Mouse (Mus musculus) neural tube, embryonic 15.5 days (tissue): ENCODE measurements at regions not wholly inside any gene's neighbourhood (a gene's known extent, or its start where the extent isn't known, plus 50 kb on each side); places are given as distances from the start of the nearest gene placed in this dataset.
A peak's percentile ranks its signal among the peaks of the same experiment; 100 is the strongest.

Experiments used
- ATAC-seq: fragments of 200-750 bp; cut with Nextera tagmentation; 2 replicates; pipeline ENCODE4 v1.8.0; 2017; ENCODE audit warnings: mild to moderate bottlenecking, moderate TSS enrichment, moderate library complexity; ENCODE audit not compliant: low FRiP score
- H3K27ac ChIP-seq: fragments of 300-500 bp; sonication (generic); replicated peaks from 2 replicates; pipeline ENCODE4 v1.5.1; 2015; ENCODE audit warnings: mild to moderate bottlenecking, inconsistent platforms
- H3K27me3 ChIP-seq: fragments of 300-500 bp; sonication (generic); replicated peaks from 2 replicates; pipeline ENCODE4 v1.6.1; 2015; ENCODE audit warnings: inconsistent platforms
- H3K36me3 ChIP-seq: fragments of 300-500 bp; sonication (generic); 2 replicates; pipeline ENCODE4 v1.6.1; 2015; ENCODE audit warnings: inconsistent platforms
- H3K4me1 ChIP-seq: fragments of 300-500 bp; sonication (generic); 2 replicates; pipeline ENCODE4 v1.6.1; 2015; ENCODE audit warnings: inconsistent platforms
- H3K4me2 ChIP-seq: fragments of 300-500 bp; sonication (generic); 2 replicates; pipeline ENCODE4 v1.6.1; 2015; ENCODE audit warnings: inconsistent platforms, mild to moderate bottlenecking, moderate library complexity
- H3K4me3 ChIP-seq: fragments of 300-500 bp; sonication (generic); replicated peaks from 2 replicates; pipeline ENCODE4 v1.5.1; 2015; ENCODE audit warnings: mild to moderate bottlenecking, inconsistent platforms
- H3K9ac ChIP-seq: fragments of 300-500 bp; sonication (generic); replicated peaks from 2 replicates; pipeline ENCODE4 v1.6.1; 2015; ENCODE audit warnings: mild to moderate bottlenecking, inconsistent platforms
- H3K9me3 ChIP-seq: fragments of 300-500 bp; sonication (generic); replicated peaks from 2 replicates; pipeline ENCODE4 v1.6.1; 2016; ENCODE audit warnings: inconsistent platforms
- WGBS: fragments of 180-500 bp; shearing (Covaris S2); methylation state at CpG from one replicate; pipeline ENCODE4 v1.1.7; 2015; ENCODE audit warnings: mixed read lengths; 5-methylcytosine and 5-hydroxymethylcytosine counted together

DNA sequence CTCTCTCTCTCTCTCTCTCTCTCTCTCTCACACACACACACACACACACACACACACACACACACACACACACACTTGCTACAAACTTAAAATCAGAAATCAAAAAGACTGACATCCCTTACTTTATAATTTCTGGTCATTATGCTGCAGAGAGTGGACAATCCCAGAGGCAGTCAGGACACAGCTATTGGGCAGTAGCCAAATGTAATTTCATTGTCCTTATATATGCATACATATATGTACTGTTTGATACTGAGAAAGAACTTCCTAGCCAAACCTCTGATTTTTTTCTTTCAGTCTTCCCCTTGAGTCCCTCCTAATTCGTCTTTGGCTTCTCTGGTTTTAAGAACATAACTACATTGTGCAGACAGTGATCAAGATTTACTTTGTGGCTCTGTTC is 277.3 kb upstream of the Pou3f3 start:
- H3K9ac ChIP-seq, result no peak overlapping the region
- no peaks in the 10 kb centered on the region for H3K27me3 ChIP-seq
- no peak overlapping the region for H3K4me2 ChIP-seq
- H3K4me1 ChIP-seq, result peaks cover 13% of the 10 kb centered on the region
- no peak overlapping the region for H3K4me3 ChIP-seq
- no peaks in the 10 kb centered on the region for H3K9me3 ChIP-seq
- 73% methylated on average over 1 of the region's 1 CpGs for WGBS
- H3K36me3 ChIP-seq, result no peaks in the 10 kb centered on the region
- H3K27ac ChIP-seq, result no peak overlapping the region
- no peak for ATAC-seq

DNA sequence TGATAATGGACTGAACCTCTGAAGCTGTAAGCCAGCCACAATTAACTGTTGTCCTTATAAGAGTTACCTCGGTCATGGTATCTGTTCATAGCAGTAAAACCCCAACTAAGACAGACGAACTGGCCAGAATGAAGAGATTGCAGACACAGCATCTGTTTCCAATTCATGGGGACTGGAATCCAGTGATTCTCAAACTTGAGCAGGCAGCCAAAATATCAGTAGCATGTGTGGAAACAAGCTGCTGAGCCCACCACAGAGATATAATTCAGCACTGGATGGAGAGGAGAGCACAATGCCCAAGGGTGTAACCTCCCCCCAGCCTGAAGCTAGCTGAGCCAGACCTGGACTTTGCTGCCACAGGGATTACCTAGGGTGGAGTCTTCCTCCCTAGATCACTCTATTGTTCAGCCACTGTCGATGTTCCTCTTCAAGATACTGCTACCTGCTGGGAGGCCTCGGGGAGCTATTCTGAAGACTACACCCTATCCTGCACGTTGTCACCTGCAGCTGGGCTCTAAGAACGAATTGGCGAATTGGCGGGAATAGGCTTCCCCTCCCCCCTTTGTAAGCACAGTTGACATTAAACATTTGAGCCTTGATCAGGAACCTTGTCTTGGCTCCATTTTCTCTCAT is 259.1 kb upstream of the Pou3f3 start:
- H3K4me3 ChIP-seq, result no peak overlapping the region
- H3K27me3 ChIP-seq, result no peaks in the 10 kb centered on the region
- no peak overlapping the region for H3K27ac ChIP-seq
- no peaks in the 10 kb centered on the region for H3K4me1 ChIP-seq
- no peak overlapping the region for H3K4me2 ChIP-seq
- 66% methylated on average over 8 of the region's 8 CpGs for WGBS
- no peaks in the 10 kb centered on the region for H3K36me3 ChIP-seq
- H3K9me3 ChIP-seq, result no peaks in the 10 kb centered on the region
- no peak for ATAC-seq
- H3K9ac ChIP-seq, result no peak overlapping the region

DNA sequence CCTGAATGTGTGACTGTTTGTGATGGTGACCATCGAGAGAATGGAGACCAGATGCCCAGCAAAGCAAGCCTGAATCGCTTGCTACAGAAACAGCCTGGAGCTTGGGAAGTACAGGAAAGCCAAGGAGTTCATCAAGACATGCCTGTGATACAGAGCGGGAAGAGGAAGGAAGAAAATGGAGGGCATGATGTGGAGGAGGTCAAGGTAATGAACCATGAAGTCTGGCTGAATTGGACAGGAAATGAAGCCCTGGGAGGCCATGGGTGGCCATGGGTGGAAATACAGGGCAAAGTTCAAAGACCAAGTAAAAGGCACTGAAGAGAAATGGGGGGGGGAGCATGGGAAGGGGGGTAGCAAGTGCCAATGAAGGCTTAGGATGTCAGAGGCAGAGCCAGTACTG is 227.2 kb upstream of the Pou3f3 start:
- Histone ChIP-seq H3K4me1 (peaks cover 15% of the 10 kb centered on the region), H3K27me3 (no peaks in the 10 kb centered on the region), H3K27ac (no peak overlapping the region), H3K9me3 (no peaks in the 10 kb centered on the region), H3K36me3 (no peaks in the 10 kb centered on the region), H3K4me3 (no peak overlapping the region), H3K9ac (no peak overlapping the region), H3K4me2 (no peak overlapping the region)
- WGBS, result 87% methylated on average over 3 of the region's 3 CpGs
- no peak for ATAC-seq

DNA sequence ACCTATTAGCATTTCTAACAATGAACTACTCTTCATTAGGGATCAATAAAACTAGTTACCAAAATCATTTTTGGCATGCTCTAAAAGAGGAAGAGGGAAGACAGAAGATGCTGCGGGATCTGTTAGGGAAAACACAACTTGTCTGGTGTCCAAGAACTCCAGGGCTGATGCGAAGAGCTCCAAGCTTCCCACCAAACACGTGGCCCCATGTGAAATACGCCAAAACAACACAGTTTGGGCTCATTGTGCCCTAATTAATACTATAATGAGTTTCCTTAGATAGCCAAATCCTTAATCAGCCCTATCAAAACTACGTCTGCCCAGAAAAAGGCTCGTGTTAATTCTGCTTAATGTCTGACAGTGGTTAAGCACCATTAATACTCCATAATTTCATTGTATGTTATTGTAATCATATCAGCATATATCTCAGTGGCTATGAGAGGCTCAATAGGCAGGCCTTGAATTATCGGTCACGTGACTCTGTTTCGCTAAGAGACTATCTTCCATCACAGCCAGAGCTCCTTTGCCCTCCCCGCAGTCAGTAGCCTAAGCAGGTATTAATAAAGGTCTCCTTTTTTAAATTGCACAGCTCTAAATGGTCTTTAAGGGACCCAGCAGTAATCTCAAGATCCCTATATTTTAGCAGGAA is 223.6 kb upstream of the Pou3f3 start:
- H3K27ac ChIP-seq, result peak overlapping the region; percentile 58
- no peaks in the 10 kb centered on the region for H3K9me3 ChIP-seq
- H3K4me1 ChIP-seq, result peaks cover 18% of the 10 kb centered on the region
- no peaks in the 10 kb centered on the region for H3K36me3 ChIP-seq
- ATAC-seq, result peak; percentile 12; the same call in 1 of the 2 replicates
- H3K9ac ChIP-seq, result no peak overlapping the region
- H3K4me2 ChIP-seq, result peak overlapping the region; percentile 37
- H3K27me3 ChIP-seq, result no peaks in the 10 kb centered on the region
- H3K4me3 ChIP-seq, result no peak overlapping the region
- WGBS, result 30% methylated on average over 10 of the region's 10 CpGs

DNA sequence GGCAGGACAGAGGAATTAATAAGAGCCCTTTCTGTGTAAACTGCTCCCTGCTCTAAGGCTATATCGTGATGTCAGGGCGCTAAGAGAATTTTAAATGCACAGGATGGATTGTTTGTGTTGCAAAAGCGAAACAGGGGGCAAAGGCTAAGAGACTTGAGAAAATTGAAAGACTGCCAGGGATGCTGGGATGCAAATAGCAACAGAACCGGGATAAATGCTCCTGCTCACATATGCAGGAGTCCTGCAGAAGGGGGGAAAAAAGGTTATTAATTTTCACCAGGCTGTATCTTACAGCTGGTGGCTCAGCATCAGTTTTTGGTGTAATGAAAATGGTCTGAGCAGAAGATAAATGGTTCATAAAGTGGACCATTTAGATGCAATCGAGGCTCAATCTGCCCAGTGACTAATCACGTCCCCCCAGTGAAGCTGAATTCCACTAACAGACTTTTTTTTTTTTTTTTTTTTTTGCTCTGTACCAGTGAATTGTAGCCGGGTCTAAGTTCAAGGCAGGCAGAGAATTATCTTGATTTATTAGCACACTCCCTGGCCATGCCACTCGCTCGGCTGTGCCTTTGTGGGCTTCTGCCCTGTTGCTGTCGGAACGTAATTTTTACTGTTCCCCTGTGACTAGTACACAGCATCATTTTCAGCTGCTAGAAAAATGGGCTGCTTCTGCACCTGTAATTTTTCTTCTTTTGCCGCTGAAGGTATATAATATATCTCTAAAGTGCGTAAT is 222.9 kb upstream of the Pou3f3 start:
- no peak overlapping the region for H3K9ac ChIP-seq
- H3K27me3 ChIP-seq, result no peaks in the 10 kb centered on the region
- peak; percentile 81 for ATAC-seq
- H3K9me3 ChIP-seq, result no peaks in the 10 kb centered on the region
- 13% methylated on average over 13 of the region's 13 CpGs for WGBS
- no peaks in the 10 kb centered on the region for H3K36me3 ChIP-seq
- peak overlapping the region; percentile 58 for H3K27ac ChIP-seq
- peaks cover 18% of the 10 kb centered on the region for H3K4me1 ChIP-seq
- peak overlapping the region; percentile 37 for H3K4me2 ChIP-seq
- no peak overlapping the region; the same call in 1 of the 2 replicates for H3K4me3 ChIP-seq

DNA sequence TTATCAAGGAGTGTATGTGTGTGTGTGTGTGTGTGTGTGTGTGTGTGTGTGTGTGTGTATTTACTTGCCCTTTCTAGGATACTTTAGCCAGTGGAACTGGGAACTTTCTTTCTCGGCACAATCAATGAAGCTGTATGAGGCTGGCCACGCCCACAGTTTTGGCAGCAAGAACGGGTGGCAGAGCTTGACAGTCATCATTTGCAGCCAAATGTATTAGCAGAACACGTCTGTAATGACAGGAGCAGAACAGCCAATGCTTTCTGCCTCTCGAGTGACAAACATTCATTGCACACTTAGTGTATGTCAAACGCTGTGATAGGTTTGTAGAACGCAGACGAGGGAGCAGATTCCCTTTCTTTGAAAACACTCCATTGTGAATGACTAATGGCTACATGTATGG is 221.4 kb upstream of the Pou3f3 start:
- no peak overlapping the region for H3K4me2 ChIP-seq
- no peaks in the 10 kb centered on the region for H3K9me3 ChIP-seq
- no peaks in the 10 kb centered on the region for H3K36me3 ChIP-seq
- H3K4me3 ChIP-seq, result no peak overlapping the region
- H3K4me1 ChIP-seq, result peaks cover 18% of the 10 kb centered on the region
- no peak overlapping the region for H3K27ac ChIP-seq
- 58% methylated on average over 8 of the region's 8 CpGs for WGBS
- no peak overlapping the region for H3K9ac ChIP-seq
- no peaks in the 10 kb centered on the region for H3K27me3 ChIP-seq
- no peak for ATAC-seq

DNA sequence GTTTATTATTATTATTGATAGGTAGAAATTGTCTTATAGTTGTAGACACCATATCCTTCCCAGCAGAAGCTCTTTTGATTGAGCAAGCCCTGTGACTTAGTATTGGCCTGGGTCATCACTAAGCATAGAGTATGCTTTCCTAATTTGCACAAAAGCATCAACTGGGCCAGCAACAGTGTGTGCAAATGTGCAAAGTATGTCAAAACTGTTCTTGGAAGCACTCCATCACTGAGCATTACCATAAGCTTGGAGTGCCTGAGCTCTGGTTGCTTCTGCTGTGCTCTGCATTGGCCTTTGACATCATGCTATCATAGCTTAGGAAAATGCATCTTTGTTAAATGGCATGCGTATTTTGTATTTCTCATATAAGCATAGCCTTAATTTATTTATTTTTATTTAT is 220.7 kb upstream of the Pou3f3 start:
- Histone ChIP-seq H3K27me3 (0 out of 2 replicates have a peak, but pooled peaks cover 2% of the 10 kb centered on the region), H3K4me2 (no peak overlapping the region), H3K9me3 (no peaks in the 10 kb centered on the region), H3K27ac (no peak overlapping the region), H3K4me1 (peaks cover 18% of the 10 kb centered on the region), H3K9ac (no peak overlapping the region), H3K36me3 (no peaks in the 10 kb centered on the region), H3K4me3 (no peak overlapping the region)
- ATAC-seq, result no peak
- 95% methylated on average over 1 of the region's 1 CpGs for whole genome bisulfite sequencing

DNA sequence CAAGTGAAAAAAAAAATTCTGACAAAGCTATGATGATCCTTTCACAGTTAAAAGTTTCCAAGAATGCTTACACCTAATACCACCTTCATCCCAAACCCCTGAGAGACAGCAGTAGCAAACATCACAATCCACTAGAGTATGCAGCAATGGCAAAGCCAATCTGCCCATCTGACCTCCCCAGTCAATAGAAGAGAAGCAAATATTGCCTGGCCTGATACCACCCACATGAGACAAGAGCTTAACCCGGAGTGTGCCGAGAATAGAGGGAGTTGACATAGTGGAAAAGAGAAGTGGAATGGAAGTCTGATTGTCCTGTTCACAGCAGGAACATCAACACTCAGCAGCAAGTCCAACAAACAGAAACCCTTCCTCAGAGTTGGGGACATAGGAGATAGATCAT is 219.9 kb upstream of the Pou3f3 start:
- H3K4me2 ChIP-seq, result no peak overlapping the region
- no peak overlapping the region for H3K9ac ChIP-seq
- no peak overlapping the region for H3K27ac ChIP-seq
- ATAC-seq, result no peak
- peaks cover 18% of the 10 kb centered on the region for H3K4me1 ChIP-seq
- H3K27me3 ChIP-seq, result 0 out of 2 replicates have a peak, but pooled peaks cover 2% of the 10 kb centered on the region
- no peak overlapping the region for H3K4me3 ChIP-seq
- no peaks in the 10 kb centered on the region for H3K36me3 ChIP-seq
- H3K9me3 ChIP-seq, result no peaks in the 10 kb centered on the region
- 74% methylated on average over 2 of the region's 2 CpGs for WGBS

DNA sequence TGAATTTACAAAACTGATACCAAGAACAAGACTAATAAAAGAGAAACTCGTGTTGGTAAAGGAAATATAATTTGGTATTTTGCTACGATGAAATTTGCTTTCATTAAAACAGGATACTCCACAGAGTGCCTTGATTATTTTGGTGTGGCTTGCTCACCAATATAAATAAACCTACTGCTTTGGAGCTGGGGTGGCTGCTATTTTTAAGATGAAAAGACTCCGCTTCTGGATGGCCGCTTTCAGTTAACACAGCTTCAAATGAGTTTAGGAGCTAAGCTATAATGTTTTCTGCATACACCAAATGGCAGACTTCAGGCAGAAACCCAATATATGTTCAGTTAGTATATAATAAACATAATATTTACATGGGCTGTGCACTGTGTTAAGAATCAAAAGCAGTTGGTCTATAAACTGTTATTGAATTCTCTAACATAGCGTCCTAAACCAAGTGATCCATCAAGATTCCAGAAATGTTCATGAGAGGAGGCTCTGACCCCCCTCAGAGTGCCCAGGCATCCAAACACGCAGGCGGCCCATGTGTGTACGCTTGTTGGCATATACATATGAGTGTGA is 215.1 kb upstream of the Pou3f3 start:
- no peak overlapping the region for H3K27ac ChIP-seq
- no peak overlapping the region for H3K4me2 ChIP-seq
- no peak overlapping the region for H3K9ac ChIP-seq
- H3K27me3 ChIP-seq, result 0 out of 2 replicates have a peak, but pooled peaks cover 2% of the 10 kb centered on the region
- no peaks in the 10 kb centered on the region for H3K9me3 ChIP-seq
- WGBS, result 83% methylated on average over 8 of the region's 8 CpGs
- H3K4me3 ChIP-seq, result no peak overlapping the region
- no peaks in the 10 kb centered on the region for H3K36me3 ChIP-seq
- H3K4me1 ChIP-seq, result no peaks in the 10 kb centered on the region
- no peak for ATAC-seq

DNA sequence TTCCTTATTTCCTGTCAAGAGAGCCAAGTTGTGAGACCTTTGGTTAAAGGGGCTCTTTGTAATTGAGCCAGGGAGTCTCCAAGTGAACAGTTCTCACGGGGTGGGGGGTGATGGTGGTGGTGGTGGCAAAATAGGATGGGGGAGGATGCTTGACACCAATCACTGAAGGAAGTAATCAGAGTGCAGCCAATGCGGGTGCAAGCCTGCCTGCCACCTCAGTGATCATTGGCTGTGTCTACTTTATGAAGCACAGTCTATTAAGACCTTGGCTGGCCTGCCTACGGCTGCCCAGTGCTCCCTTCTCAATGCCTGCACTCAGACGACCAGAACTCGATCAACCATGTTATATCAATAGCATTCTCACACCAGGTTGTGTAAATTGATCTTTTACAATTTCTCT is 206.0 kb upstream of the Pou3f3 start:
- Histone ChIP-seq H3K4me1 (peaks cover 15% of the 10 kb centered on the region), H3K9me3 (no peaks in the 10 kb centered on the region), H3K4me2 (no peak overlapping the region), H3K4me3 (no peak overlapping the region), H3K27me3 (no peaks in the 10 kb centered on the region), H3K9ac (no peak overlapping the region), H3K36me3 (no peaks in the 10 kb centered on the region), H3K27ac (no peak overlapping the region)
- 15% methylated on average over 5 of the region's 5 CpGs for WGBS
- ATAC-seq, result peak; percentile 48; the same call in 1 of the 2 replicates

DNA sequence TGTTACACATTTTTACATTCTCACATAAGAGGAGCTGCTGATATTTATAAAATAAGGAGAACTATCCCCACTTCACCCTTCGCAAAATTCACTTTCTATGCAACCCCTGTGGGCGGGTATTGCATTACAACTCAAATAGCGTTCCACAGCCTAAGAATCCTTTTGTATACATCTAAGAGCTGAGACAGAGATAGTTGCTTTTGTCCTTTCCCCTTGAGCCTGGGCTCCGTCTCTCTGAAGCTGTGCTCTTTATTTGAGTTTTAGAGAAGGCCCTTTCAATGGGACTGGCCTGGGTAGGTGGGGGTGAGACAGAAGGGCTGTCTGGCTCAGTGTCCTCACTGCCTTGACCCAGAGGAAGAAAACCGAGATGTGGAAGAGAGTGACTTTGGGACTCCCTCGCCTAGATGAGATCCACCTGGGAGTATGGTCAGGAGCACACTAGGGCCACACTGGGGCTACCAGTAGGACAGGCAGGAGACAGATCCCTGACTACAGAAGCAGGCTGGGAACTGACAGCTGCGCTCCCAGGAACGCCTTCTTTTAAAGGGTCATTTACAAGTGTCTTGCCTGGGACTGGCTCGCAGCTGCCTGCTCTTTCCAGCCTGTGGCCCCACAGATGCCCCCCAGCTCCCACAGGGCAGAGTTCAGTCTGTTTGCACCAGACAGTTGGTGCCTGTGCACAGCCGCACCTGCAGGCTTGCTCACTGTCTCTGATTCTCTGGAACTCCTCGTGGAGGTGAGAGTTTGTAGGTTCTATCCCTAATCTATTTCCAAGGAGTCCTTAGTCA is 204.5 kb upstream of the Pou3f3 start:
- Histone ChIP-seq H3K9ac (no peak overlapping the region), H3K4me2 (peak overlapping the region; percentile 64), H3K4me3 (peak overlapping the region; percentile 38), H3K9me3 (no peaks in the 10 kb centered on the region), H3K36me3 (no peaks in the 10 kb centered on the region), H3K4me1 (peaks cover 15% of the 10 kb centered on the region), H3K27ac (no peak overlapping the region), H3K27me3 (no peaks in the 10 kb centered on the region)
- 11% methylated on average over 11 of the region's 11 CpGs for WGBS
- peak; percentile 61 for ATAC-seq
